Mouse (Mus musculus): ENCODE data around the gene C1qtnf5.

DNA sequence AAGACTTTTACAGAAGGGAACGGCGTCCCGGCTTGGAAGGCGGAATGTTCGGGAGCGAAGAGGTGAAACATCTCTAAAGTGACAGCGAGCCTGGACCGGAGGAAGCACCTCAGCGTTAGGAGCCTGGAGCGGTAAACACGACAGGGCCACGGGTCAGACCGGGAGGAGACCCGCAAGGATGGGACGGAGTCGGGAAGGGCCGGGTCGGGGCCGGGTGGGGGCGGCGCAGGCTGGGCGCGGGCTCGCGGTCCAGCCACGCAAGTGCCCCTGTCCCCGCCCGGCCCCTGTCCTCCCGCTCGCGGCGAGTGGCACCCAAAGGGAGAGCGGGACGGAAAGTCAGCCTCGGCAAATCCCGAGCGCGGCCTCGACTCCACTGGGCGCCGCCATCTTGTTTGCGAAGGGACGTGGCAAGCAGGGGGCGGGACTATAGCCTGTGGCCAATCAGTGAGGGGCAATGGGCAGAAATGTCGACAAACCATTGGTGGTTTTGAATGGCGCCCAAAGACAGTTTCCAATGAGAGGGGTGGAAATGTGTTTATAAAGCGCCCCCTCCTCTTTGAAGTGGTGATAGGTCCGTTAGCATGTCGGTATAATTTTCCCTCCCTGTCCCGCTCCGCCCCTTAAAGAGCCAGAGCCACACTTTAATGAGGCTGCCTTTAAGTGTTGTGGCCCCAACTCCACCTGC lies 6.2 kb downstream of the C1qtnf5 start, which contains the start of the genes Gm49380 and Rnf26:
- TF ChIP-seq CTCF (IDR thresholded peaks at IDR 0.05; ENCODE audit: low read depth, low read length): no peak
- TF ChIP-seq EP300 (IDR thresholded peaks at IDR 0.05; ENCODE audit: insufficient read depth, low read depth, low read length): no peak

All from ES-Bruce4 (cell line).